Mouse (Mus musculus) bone marrow macrophage, adult 2 months (primary cell): ENCODE data around the gene Avil.

ENCODE experiments used
- CTCF ChIP-seq: IDR thresholded peaks from 2 replicates; pipeline ENCODE4 v1.5.1; 2012; ENCODE audit warnings: low read depth, mild to moderate bottlenecking, low read length, moderate library complexity
- POLR2A ChIP-seq: IDR thresholded peaks from 2 replicates; pipeline ENCODE4 v1.6.1; 2012; ENCODE audit warnings: mild to moderate bottlenecking, low read depth, low read length, borderline replicate concordance

GRCm38 (mm10) chr10:126961757-126962156 lies 38.8 kb upstream of the Avil start:
- TF ChIP-seq POLR2A (no peak), CTCF (no peak)
